Mouse (Mus musculus): ENCODE data around the gene 9130019O22Rik. TPM values are rescaled to one million over a fixed set of nuclear protein-coding genes. Genes with fewer than 3 reads are reported as not detected.
"Not testable (repeated sequence)": the region's sequence is repeated elsewhere in the genome, so short reads cannot be mapped to it uniquely, and the experiment has no call there.

The 9130019O22Rik gene
- total RNA-seq, 1 experiment from 2014 or later, result 0.95 TPM

- ATAC-seq (replicated peaks; ENCODE audit: insufficient number of reproducible peaks, low FRiP score, low TSS enrichment, poor library complexity, severe bottlenecking), result peak; percentile 18; the same call in 1 of the 2 replicates
Measured at GRCm38 (mm10) chr7:127345092-127345491, 41.9 kb downstream of the 9130019O22Rik start.

GRCm38 (mm10) chr7:127344371-127344770 is 42.6 kb downstream of the 9130019O22Rik start:
- no peak for ATAC-seq (replicated peaks; ENCODE audit: insufficient number of reproducible peaks, low FRiP score, low TSS enrichment, poor library complexity, severe bottlenecking)

GRCm38 (mm10) chr7:127343351-127344019 is 43.5 kb downstream of the 9130019O22Rik start:
- ATAC-seq (replicated peaks; ENCODE audit: insufficient number of reproducible peaks, low FRiP score, low TSS enrichment, poor library complexity, severe bottlenecking), result no peak

- no peak for ATAC-seq (replicated peaks; ENCODE audit: insufficient number of reproducible peaks, low FRiP score, low TSS enrichment, poor library complexity, severe bottlenecking)
Measured at GRCm38 (mm10) chr7:127342888-127343287, 44.1 kb downstream of the 9130019O22Rik start.

GRCm38 (mm10) chr7:127342332-127342731 is 44.6 kb downstream of the 9130019O22Rik start:
- ATAC-seq (replicated peaks; ENCODE audit: insufficient number of reproducible peaks, low FRiP score, low TSS enrichment, poor library complexity, severe bottlenecking), result no peak

GRCm38 (mm10) chr7:127341861-127342260 is 45.1 kb downstream of the 9130019O22Rik start:
- ATAC-seq (replicated peaks; ENCODE audit: insufficient number of reproducible peaks, low FRiP score, low TSS enrichment, poor library complexity, severe bottlenecking), result not testable (repeated sequence)

- no peak for ATAC-seq (replicated peaks; ENCODE audit: insufficient number of reproducible peaks, low FRiP score, low TSS enrichment, poor library complexity, severe bottlenecking)
Measured at GRCm38 (mm10) chr7:127341356-127341755, 45.6 kb downstream of the 9130019O22Rik start.

GRCm38 (mm10) chr7:127337636-127338035 is 49.3 kb downstream of the 9130019O22Rik start:
- no peak for ATAC-seq (replicated peaks; ENCODE audit: insufficient number of reproducible peaks, low FRiP score, low TSS enrichment, poor library complexity, severe bottlenecking)

GRCm38 (mm10) chr7:127335604-127336003 is 51.4 kb downstream of the 9130019O22Rik start:
- ATAC-seq (replicated peaks; ENCODE audit: insufficient number of reproducible peaks, low FRiP score, low TSS enrichment, poor library complexity, severe bottlenecking), result no peak

- ATAC-seq (replicated peaks; ENCODE audit: insufficient number of reproducible peaks, low FRiP score, low TSS enrichment, poor library complexity, severe bottlenecking), result no peak
Measured at GRCm38 (mm10) chr7:127333240-127333639, 53.7 kb downstream of the 9130019O22Rik start.

Other genes with a start within 250 kb of the 9130019O22Rik start
- 1,218 to 1,278 TPM (median 1,233 TPM) in 3 replicates for gene Spn, start 249.3 kb downstream of the 9130019O22Rik start, total RNA-seq (2017)
- 48.7 to 89.2 TPM (median 59.8 TPM) in 3 replicates for gene Cd2bp2, start 191.1 kb downstream of the 9130019O22Rik start, total RNA-seq (2017)
- 52.5 to 106 TPM (median 85.1 TPM) in 3 replicates for gene Tbc1d10b, start 178.7 kb downstream of the 9130019O22Rik start, total RNA-seq (2017)
- gene Mylpf, start 178.3 kb downstream of the 9130019O22Rik start, total RNA-seq (2017), result 8.7 to 33.8 TPM (median 15.4 TPM) in 3 replicates
- gene Zfp553, start 154.1 kb downstream of the 9130019O22Rik start, total RNA-seq (2017), result 3.9 to 9.8 TPM (median 5.7 TPM) in 3 replicates
- gene Sept1, start 154.0 kb downstream of the 9130019O22Rik start, total RNA-seq (2017), result 117 to 359 TPM (median 130 TPM) in 3 replicates
- gene Zfp771, start 142.9 kb downstream of the 9130019O22Rik start, total RNA-seq (2017), result 0.57 to 3.9 TPM (median 2.9 TPM) in 3 replicates
- gene Dctpp1, start 126.5 kb downstream of the 9130019O22Rik start, total RNA-seq (2017), result 9.6 to 13.3 TPM (median 9.9 TPM) in 3 replicates
- gene Sephs2, start 113.1 kb downstream of the 9130019O22Rik start, total RNA-seq (2017), result 139 to 200 TPM (median 191 TPM) in 3 replicates
- 218 to 515 TPM (median 322 TPM) in 3 replicates for gene Itgal, start 90.9 kb downstream of the 9130019O22Rik start, total RNA-seq (2017)
- gene Zfp768, start 41.6 kb downstream of the 9130019O22Rik start, total RNA-seq (2017), result 1.8 to 3.4 TPM (median 2.9 TPM) in 3 replicates
- gene Zfp747, start 11.1 kb downstream of the 9130019O22Rik start, total RNA-seq (2017), result 5.8 to 16.3 TPM (median 10.1 TPM) in 3 replicates
- gene E430018J23Rik, start 6.5 kb upstream of the 9130019O22Rik start, total RNA-seq (2017), result 2.1 to 2.3 TPM (median 2.2 TPM) in 3 replicates
- 7.7 to 12.5 TPM (median 10.0 TPM) in 3 replicates for gene Zfp764, start 19.7 kb upstream of the 9130019O22Rik start, total RNA-seq (2017)
- 12.4 to 15.5 TPM (median 13.3 TPM) in 3 replicates for gene Zfp688, start 34.9 kb upstream of the 9130019O22Rik start, total RNA-seq (2017)
- 1.4 to 2.8 TPM (median 1.9 TPM) in 3 replicates for gene Zfp689, start 62.0 kb upstream of the 9130019O22Rik start, total RNA-seq (2017)
- 63.5 to 76.8 TPM (median 69.4 TPM) in 3 replicates for gene Prr14, start 72.4 kb upstream of the 9130019O22Rik start, total RNA-seq (2017)
- 27.9 to 55.8 TPM (median 33.5 TPM) in 3 replicates for gene Fbrs, start 92.0 kb upstream of the 9130019O22Rik start, total RNA-seq (2017)
- gene Srcap, start 124.8 kb upstream of the 9130019O22Rik start, total RNA-seq (2017), result 12.3 to 47.6 TPM (median 26.1 TPM) in 3 replicates
- 2.3 to 18.1 TPM (median 5.0 TPM) in 3 replicates for gene Gm42715, start 132.4 kb upstream of the 9130019O22Rik start, total RNA-seq (2017)
- 4.3 to 14.7 TPM (median 5.7 TPM) in 3 replicates for gene Tmem265, start 174.2 kb upstream of the 9130019O22Rik start, total RNA-seq (2017)
- 58.5 to 75.1 TPM (median 73.4 TPM) in 3 replicates for gene Phkg2, start 186.2 kb upstream of the 9130019O22Rik start, total RNA-seq (2017)
- 1.1 to 2.8 TPM (median 2.6 TPM) in 3 replicates for gene Ccdc189, start 201.4 kb upstream of the 9130019O22Rik start, total RNA-seq (2017)
- gene Rnf40, start 201.6 kb upstream of the 9130019O22Rik start, total RNA-seq (2017), result 67.4 to 77.5 TPM (median 69.4 TPM) in 3 replicates
- gene Zfp629, start 228.6 kb upstream of the 9130019O22Rik start, total RNA-seq (2017), result 1.7 to 7.4 TPM (median 2.3 TPM) in 3 replicates

Measured in monocyte, adult 5-6 weeks (primary cell).